Comparison of ENCODE assay signal across 8 mouse cellular contexts in genomic region chr12:81781105-81781909, GRCm38 (mm10). TPM values are rescaled to one million over a fixed set of nuclear protein-coding genes. Genes with fewer than 3 reads are reported as not detected.
DNase-seq lines count a peak whose midpoint lies in the region; ATAC-seq and TF ChIP-seq lines count a peak whose summit lies in the region.

TSS of gene Map3k9 (minus strand) at chr12:81781175.

- intact Hi-C loops in left cerebral cortex, postnatal 36 days (cut with DNase I) = loop anchor here (5.0 kb wide), 2 partner anchors 44 to 149 kb away; partner anchors contain the start of gene Ttc9

- 1% methylated on average over 54 of the region's 56 CpGs for WGBS in embryonic facial prominence, embryonic 10.5 days
- WGBS in intestine, postnatal 0 days = under 1% methylated on average over 41 of the region's 56 CpGs
- 1% methylated on average over 49 of the region's 56 CpGs for WGBS in midbrain, embryonic 10.5 days

- peaks cover 22% of the 10 kb centered on the region for H3K4me1 ChIP-seq in embryonic facial prominence, embryonic 10.5 days
- H3K4me1 ChIP-seq in intestine, postnatal 0 days (replicated peaks; ENCODE audit: control insufficient read depth, insufficient read depth, low read length) = 0 out of 2 replicates have a peak, but pooled peaks cover 5% of the 10 kb centered on the region
- H3K4me1 ChIP-seq in midbrain, embryonic 10.5 days = peaks cover 24% of the 10 kb centered on the region

- no peaks in the 10 kb centered on the region for H3K36me3 ChIP-seq in embryonic facial prominence, embryonic 10.5 days (replicated peaks)
- H3K36me3 ChIP-seq in intestine, postnatal 0 days (ENCODE audit: control insufficient read depth, insufficient read depth) = no peaks in the 10 kb centered on the region
- H3K36me3 ChIP-seq in midbrain, embryonic 10.5 days = no peaks in the 10 kb centered on the region

- peak; percentile 33 for TF ChIP-seq CTCF in intestine, postnatal 0 days (IDR thresholded peaks at IDR 0.05; ENCODE audit: low read depth)

- peak within 1 kb of the TSS; percentile 95 for H3K4me2 ChIP-seq in intestine, postnatal 0 days (replicated peaks; ENCODE audit: low read depth)

- peak; percentile 98 for ATAC-seq in granulocyte monocyte progenitor cell, adult 5-6 weeks (replicated peaks; ENCODE audit: poor library complexity, severe bottlenecking)
- ATAC-seq in intestine, postnatal 0 days = peak; percentile 95

- peak; percentile 96 for DNase-seq in adrenal gland, postnatal 10 days
- peak; percentile 98 for DNase-seq in embryonic facial prominence, embryonic 10.5 days (ENCODE audit: low spot score)
- peak; percentile 94 to 96 for DNase-seq in left cerebral cortex, postnatal 36 days (ENCODE audit: low spot score in 2 of 2)
- peak; percentile 94 for DNase-seq in midbrain, embryonic 10.5 days (ENCODE audit: low spot score)
- DNase-seq in right cerebral cortex, postnatal 36 days (ENCODE audit: low spot score in 2 of 2) = peak; percentile 92 to 93
- DNase-seq in urinary bladder, postnatal 4 days (ENCODE audit: low spot score in 2 of 2) = peak; percentile 86 to 88

- H3K27ac ChIP-seq in embryonic facial prominence, embryonic 10.5 days (replicated peaks) = peak within 1 kb of the TSS; percentile 80
- H3K27ac ChIP-seq in intestine, postnatal 0 days (ENCODE audit: low read depth, low read length) = peak within 1 kb of the TSS; percentile 91
- H3K27ac ChIP-seq in midbrain, embryonic 10.5 days (replicated peaks) = peak within 1 kb of the TSS; percentile 86

- H3K27me3 ChIP-seq in embryonic facial prominence, embryonic 10.5 days (replicated peaks; ENCODE audit: low read depth, poor library complexity, severe bottlenecking) = peaks cover 52% of the 10 kb centered on the region
- no peaks in the 10 kb centered on the region; the same call in 1 of the 2 replicates for H3K27me3 ChIP-seq in intestine, postnatal 0 days (replicated peaks; ENCODE audit: control insufficient read depth, insufficient read depth, low read length)
- H3K27me3 ChIP-seq in midbrain, embryonic 10.5 days (ENCODE audit: low read depth, poor library complexity, severe bottlenecking) = peaks cover 52% of the 10 kb centered on the region

- H3K4me3 ChIP-seq in embryonic facial prominence, embryonic 10.5 days = peak within 1 kb of the TSS; percentile 78
- H3K4me3 ChIP-seq in intestine, postnatal 0 days (ENCODE audit: low read depth, low read length) = peak within 1 kb of the TSS; percentile 74
- H3K4me3 ChIP-seq in midbrain, embryonic 10.5 days = peak within 1 kb of the TSS; percentile 82

- H3K9ac ChIP-seq in intestine, postnatal 0 days (ENCODE audit: low read depth, low read length) = peak within 1 kb of the TSS; percentile 82

- no peaks in the 10 kb centered on the region for H3K9me3 ChIP-seq in embryonic facial prominence, embryonic 10.5 days
- no peaks in the 10 kb centered on the region for H3K9me3 ChIP-seq in intestine, postnatal 0 days (ENCODE audit: control insufficient read depth)
- H3K9me3 ChIP-seq in midbrain, embryonic 10.5 days (replicated peaks) = no peaks in the 10 kb centered on the region

RNA-seq across cellular contexts. Expression of gene Map3k9, which starts in this region (rescaled TPM):
- 1 to 10 TPM; 1.1 to 2.0 TPM for total RNA-seq in adrenal gland, postnatal 10 days (2021)
- polyA plus RNA-seq in embryonic facial prominence, embryonic 10.5 days (2016; fragmentation: Nextera tagmentation; extraction: Ambion mirVana) = 0.96 and 1.5 TPM in 2 replicates
- total RNA-seq in granulocyte monocyte progenitor cell, adult 5-6 weeks (2014; fragmentation: Nextera tagmentation) = 1.2 TPM in 1 of 2 replicates, not detected in the other
- 0.72 and 0.73 TPM in 2 replicates for total RNA-seq in granulocyte monocyte progenitor cell, adult 5-6 weeks (2017)
- 2.2 and 2.4 TPM in 2 replicates for polyA plus RNA-seq in intestine, postnatal 0 days (2015; fragmentation: Nextera tagmentation; extraction: Ambion mirVana)
- total RNA-seq in left cerebral cortex, postnatal 36 days (2021) = 10 to 100 TPM; 61.1 to 63.1 TPM
- polyA plus RNA-seq in midbrain, embryonic 10.5 days (2016; fragmentation: Nextera tagmentation; extraction: Ambion mirVana) = 0.72 and 1.2 TPM in 2 replicates

Comparison
In these comparisons a context has a peak if more than half of its experiments do, and no peak if none do; other contexts are left out.
1. Peak in every context shown above with its lines: DNase-seq, ATAC-seq, H3K4me3 ChIP-seq and H3K27ac ChIP-seq.
2. RNA of gene Map3k9 (total RNA-seq): 61.1 to 63.1 TPM in left cerebral cortex, postnatal 36 days; 1.1 to 2.0 TPM in adrenal gland, postnatal 10 days and 0.72 to 1.2 TPM in granulocyte monocyte progenitor cell, adult 5-6 weeks; every median in the first group is over 10 times any median in the second.